Mouse (Mus musculus): Measurements from ENCODE around the gene Dennd1b. TPM values are rescaled to one million over a fixed set of nuclear protein-coding genes. Genes with fewer than 3 reads are reported as not detected.

Gene Dennd1b
- 2.0 and 2.3 TPM in 2 replicates for polyA plus RNA-seq (2021; fragmentation: Nextera tagmentation)
- long read RNA-seq, experiment 1, full-length matches to known transcripts: 1 of 20 reads
- long read RNA-seq, experiment 1, partial matches to known transcripts: 1 of 20 reads
- long read RNA-seq, experiment 1, other reads (novel, unspliced or antisense): 18 of 20 reads
- long read RNA-seq, experiment 2, partial matches to known transcripts: 0 of 5 reads
- long read RNA-seq, experiment 2, other reads (novel, unspliced or antisense): 5 of 5 reads

GRCm38 (mm10) chr1:138963161-138963867, at the start of gene Dennd1b:
Dennd1b (plus strand) TSS chr1:138963435.

Other genes starting within 250 kb of the Dennd1b start
- gene Lhx9, start 114.9 kb upstream of the Dennd1b start, polyA plus RNA-seq (2021; fragmentation: Nextera tagmentation): 0.14 and 0.17 TPM in 2 replicates
- gene 2310009B15Rik, start 106.6 kb upstream of the Dennd1b start, polyA plus RNA-seq (2021; fragmentation: Nextera tagmentation): 69.0 and 81.3 TPM in 2 replicates

All from left cerebral cortex, adult 6 months (tissue).